Mouse (Mus musculus) mouse embryonic stem cell (cell line): Measurements from ENCODE around the gene Zbtb48.

ENCODE experiments used
- in situ Hi-C, 2 experiments: fragments of 300-500 bp; cut with MboI; formaldehyde crosslinking; loops; 1 replicate in 1 of 2; 3 replicates in 1 of 2; pipeline ENCODE4 v1.14.3; 2019 to 2020; ENCODE audit warnings: low sequenced_read_pairs in 2 of 2, low pct_unique_long_range_greater_than_20kb in 1 of 2, mixed read lengths in 1 of 2; ENCODE audit not compliant: unreplicated experiment in 1 of 2

Gene Zbtb48

GRCm38 (mm10) chr4:152008148-152008500 lies 19.3 kb downstream of the Zbtb48 start:
- in situ Hi-C loops = no loop called here

GRCm38 (mm10) chr4:152007481-152008147 lies 19.9 kb downstream of the Zbtb48 start:
- in situ Hi-C loops = no loop called here

GRCm38 (mm10) chr4:152006812-152007211 lies 20.7 kb downstream of the Zbtb48 start:
- in situ Hi-C loops = no loop called here

- in situ Hi-C loops = no loop called here
Measured at GRCm38 (mm10) chr4:152006137-152006536, 21.3 kb downstream of the Zbtb48 start.

- in situ Hi-C loops = no loop called here
Measured at GRCm38 (mm10) chr4:152002063-152002462, 25.4 kb downstream of the Zbtb48 start.

GRCm38 (mm10) chr4:152001335-152001734 lies 26.1 kb downstream of the Zbtb48 start:
- in situ Hi-C loops = no loop called here

- in situ Hi-C loops = no loop called here
Measured at GRCm38 (mm10) chr4:152000906-152001305, 26.6 kb downstream of the Zbtb48 start.

- in situ Hi-C loops = no loop called here
Measured at GRCm38 (mm10) chr4:151999481-151999880, 28.0 kb downstream of the Zbtb48 start.

GRCm38 (mm10) chr4:151997701-151998100 lies 29.8 kb downstream of the Zbtb48 start:
- in situ Hi-C loops = no loop called here

- in situ Hi-C loops = no loop called here
Measured at GRCm38 (mm10) chr4:151996951-151997222, 30.6 kb downstream of the Zbtb48 start.

- in situ Hi-C loops = no loop called here
Measured at GRCm38 (mm10) chr4:151996173-151996950, 31.1 kb downstream of the Zbtb48 start, which contains the start of gene Phf13. Phf13 (minus strand) TSS chr4:151996258.

- in situ Hi-C loops = no loop called here
Measured at GRCm38 (mm10) chr4:151995371-151996172, 31.9 kb downstream of the Zbtb48 start.

- in situ Hi-C loops = no loop called here
Measured at GRCm38 (mm10) chr4:151994228-151995171, 33.0 kb downstream of the Zbtb48 start.

GRCm38 (mm10) chr4:151993035-151993434 lies 34.4 kb downstream of the Zbtb48 start:
- in situ Hi-C loops = no loop called here

- in situ Hi-C loops = no loop called here
Measured at GRCm38 (mm10) chr4:151992091-151992490, 35.4 kb downstream of the Zbtb48 start.

GRCm38 (mm10) chr4:151989110-151989488 lies 38.4 kb downstream of the Zbtb48 start:
- in situ Hi-C loops = no loop called here

- in situ Hi-C loops = no loop called here
Measured at GRCm38 (mm10) chr4:151988342-151989109, 38.9 kb downstream of the Zbtb48 start, which contains the start of gene Thap3. Thap3 (minus strand) TSS chr4:151988997.

GRCm38 (mm10) chr4:151988014-151988341 lies 39.5 kb downstream of the Zbtb48 start:
- in situ Hi-C loops = no loop called here
